Mouse (Mus musculus) ovary, adult 18-20 months (tissue): ENCODE measurements around the gene Ckb.
"Not testable (repeated sequence)": the region's sequence is repeated elsewhere in the genome, so short reads cannot be mapped to it uniquely, and the experiment has no call there.

Experiments
- DNase-seq: peaks from one replicate; pipeline ENCODE4 v3.0.0; 2022; ENCODE audit warnings: low spot score, mixed read lengths

Ckb gene

DNA sequence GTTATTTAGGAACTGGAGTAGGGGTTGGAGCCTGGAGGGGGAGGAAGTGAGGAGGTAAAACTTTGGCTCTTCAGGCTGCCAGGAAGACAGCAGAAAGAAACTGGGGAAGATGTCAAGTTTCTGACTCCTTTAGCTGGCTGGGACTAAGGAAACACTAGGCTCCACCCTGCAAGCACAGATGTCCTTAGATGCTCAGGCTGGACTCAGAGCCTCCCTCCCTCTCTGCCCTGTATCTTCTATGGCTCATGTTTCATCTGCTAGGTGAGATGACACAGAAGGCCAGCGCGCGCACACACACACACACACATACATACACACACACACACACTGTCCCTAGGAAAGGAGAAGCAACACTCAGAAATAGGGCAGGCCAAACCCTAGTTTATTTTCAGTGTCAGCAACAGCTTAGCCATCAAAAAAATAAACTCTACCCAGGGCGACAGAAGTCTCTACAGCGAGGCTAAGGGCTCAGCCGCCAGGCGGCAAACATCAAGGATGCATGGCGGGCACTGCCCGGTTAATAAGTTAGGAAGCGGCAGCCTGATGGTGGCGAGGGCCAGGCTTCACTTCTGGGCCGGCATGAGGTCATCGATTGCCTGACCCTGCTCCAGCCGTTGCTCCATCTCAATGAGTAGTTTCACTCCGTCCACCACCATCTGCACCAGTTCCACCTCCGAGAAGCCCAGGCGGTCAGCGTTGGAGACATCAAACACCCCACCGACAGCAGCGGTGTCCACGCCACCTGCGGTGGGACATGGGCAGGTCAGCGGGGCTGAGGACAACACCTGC is 2.9 kb downstream of the Ckb start:
- DNase-seq, result no peak

- DNase-seq, result peak; percentile 83
Measured at GRCm38 (mm10) chr12:111668457-111668912, 3.7 kb downstream of the Ckb start.

- no peak for DNase-seq
Measured at GRCm38 (mm10) chr12:111667421-111667820, 4.7 kb downstream of the Ckb start.

- DNase-seq, result no peak
Measured at GRCm38 (mm10) chr12:111666380-111666779, 5.8 kb downstream of the Ckb start.

GRCm38 (mm10) chr12:111665041-111665880 is 6.9 kb downstream of the Ckb start:
- no peak for DNase-seq

DNA sequence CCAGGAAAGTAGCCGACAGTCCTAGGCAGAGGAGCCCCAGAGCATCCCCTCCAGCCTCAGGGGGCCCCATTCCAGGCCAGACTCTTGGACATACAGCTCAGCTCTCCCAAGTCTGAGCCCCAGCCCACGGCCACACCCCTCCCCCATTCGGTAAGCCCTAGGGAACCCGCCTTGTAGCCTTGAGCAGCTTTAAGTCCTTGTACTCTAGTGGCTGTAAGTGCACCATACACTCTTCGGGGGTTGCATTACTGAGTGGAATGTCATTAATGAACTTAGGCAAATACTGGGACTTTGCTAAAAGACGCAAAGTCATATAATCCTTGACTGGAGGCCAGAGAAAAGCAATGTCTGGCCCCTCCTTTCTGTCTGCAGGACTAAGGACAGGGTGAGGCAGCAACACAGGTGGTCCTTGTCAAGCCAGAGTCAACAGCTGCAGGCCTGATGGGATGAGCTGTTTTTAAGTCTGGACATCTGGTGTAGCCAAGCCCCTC is 7.9 kb downstream of the Ckb start:
- no peak for DNase-seq

GRCm38 (mm10) chr12:111663228-111664143 is 8.7 kb downstream of the Ckb start:
- DNase-seq, result no peak

DNA sequence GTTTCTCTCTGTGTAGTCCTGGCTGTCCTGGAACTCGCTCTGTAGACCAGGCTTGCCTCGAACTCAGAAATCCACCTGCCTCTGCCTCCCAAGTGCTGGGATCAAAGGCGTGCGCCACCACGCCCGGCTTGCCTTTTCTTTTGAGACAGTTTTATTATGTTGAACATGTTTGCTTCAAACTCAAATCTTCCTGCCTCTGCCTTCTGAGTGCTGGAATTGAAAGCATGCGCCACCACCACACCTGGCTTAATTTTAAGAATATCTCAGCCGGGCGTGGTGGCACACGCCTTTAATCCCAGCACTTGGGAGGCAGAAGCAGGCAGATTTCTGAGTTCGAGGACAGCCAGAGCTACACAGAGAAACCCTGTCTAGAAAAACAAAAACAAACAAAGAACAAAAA is 10.6 kb downstream of the Ckb start:
- DNase-seq, result not testable (repeated sequence)

DNA sequence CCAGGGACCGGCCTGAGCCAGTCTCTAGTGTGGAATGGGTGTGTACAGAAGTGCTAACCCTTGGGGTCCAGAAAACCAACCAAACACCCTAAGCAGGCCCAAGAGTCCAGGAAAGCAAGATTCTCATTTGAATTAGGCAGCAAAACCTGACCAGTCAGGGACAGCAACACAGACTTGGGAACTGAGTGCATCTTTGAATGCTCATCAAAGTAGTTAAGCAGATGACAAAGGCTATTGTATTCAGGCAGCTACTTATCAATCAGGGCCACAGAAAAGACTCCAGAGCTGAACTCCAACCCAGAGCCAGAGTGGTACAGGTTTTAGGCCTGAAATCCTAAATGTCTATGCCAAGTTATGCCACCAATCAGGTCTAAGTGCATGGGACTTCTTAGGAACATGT is 11.5 kb downstream of the Ckb start:
- DNase-seq, result no peak

GRCm38 (mm10) chr12:111659331-111659730 is 12.8 kb downstream of the Ckb start:
- no peak for DNase-seq

DNA sequence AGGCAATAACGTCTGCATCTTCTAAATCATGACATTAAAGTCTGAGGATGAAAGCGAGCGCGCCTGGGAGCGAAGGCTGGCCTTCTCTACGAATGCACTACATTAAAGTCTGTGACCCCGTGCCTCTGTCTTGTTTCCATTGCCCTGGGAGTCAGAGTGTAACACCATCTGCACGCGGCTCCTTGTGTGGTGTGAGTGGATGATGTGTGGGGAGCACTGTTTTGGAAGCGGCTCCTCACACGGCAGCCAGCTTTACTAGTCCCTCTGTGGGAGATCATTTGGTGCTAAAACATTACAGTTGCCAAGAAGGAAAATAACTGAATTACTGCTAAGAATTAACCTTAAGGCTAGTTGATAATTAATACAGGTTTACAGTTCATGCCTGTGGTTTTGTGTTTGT is 16.4 kb downstream of the Ckb start:
- DNase-seq, result no peak

DNA sequence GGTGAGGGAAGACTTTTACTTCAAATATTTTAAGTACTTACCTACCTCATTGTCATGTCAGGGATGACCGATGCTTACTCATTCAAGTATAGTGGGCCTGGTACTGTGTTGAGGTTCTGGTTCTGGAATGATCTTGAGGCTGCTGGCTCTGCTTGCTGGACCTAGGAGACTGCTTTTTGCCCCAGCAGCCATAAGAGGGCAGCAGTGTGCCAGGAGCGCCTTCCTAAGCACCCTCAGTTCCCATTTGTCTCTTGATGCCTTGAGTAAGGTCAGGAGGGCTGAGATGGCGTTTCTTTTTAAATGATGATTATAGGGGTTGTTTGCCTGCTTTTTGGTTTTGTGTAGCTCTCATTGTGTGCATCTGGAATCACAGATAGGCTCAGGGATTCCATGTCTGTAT is 18.7 kb downstream of the Ckb start:
- DNase-seq, result no peak

GRCm38 (mm10) chr12:111652953-111653352 is 19.2 kb downstream of the Ckb start:
- DNase-seq, result no peak

DNA sequence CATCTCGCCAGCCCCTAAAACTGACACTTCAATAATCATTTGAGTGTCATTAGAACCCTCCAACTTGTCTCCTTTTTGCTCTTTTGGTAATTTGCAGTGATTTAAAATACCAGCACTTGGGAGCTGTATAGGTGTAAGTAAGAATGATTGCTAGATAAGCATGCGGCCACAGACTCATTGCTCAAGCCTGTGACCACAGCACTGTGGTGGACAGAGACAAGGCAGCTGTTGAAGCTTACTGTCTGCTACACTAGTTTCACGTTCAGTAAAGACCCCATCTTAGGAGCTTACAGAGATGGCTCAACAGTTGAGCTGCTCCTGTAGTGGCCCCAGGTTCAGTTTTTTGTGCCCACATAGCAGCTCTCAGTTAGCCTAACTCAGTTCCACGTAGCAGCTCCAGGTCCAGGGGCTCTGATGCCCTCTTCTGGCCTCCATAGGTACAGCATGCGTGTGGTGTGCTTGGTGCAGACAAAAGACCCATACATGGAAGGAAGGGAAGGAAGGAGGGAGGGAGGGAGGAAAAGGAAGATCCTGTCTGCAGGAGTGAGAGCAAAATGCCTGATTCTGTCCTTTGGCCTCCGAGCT is 24.0 kb downstream of the Ckb start:
- DNase-seq, result peak; percentile 19
